Mouse (Mus musculus) CH12.LX (cell line): ENCODE measurements around the gene Popdc2.

ENCODE experiments used
- CHD1 ChIP-seq: IDR thresholded peaks from 2 replicates; pipeline ENCODE4 v1.6.1; 2012; ENCODE audit warnings: low read depth, low read length, improper control_type of control experiment, inconsistent platforms
- CTCF ChIP-seq, 2 experiments: IDR thresholded peaks in 1 of 2; conservative IDR thresholded peaks in 1 of 2; 2 replicates each; pipeline ENCODE4 v1.5.1; 2011 to 2012; ENCODE audit warnings: low read depth in 2 of 2, low read length in 2 of 2, improper control_type of control experiment in 1 of 2, inconsistent platforms in 1 of 2, mild to moderate bottlenecking in 1 of 2, moderate library complexity in 1 of 2
- E2F4 ChIP-seq: IDR thresholded peaks from 2 replicates; pipeline ENCODE4 v1.6.1; 2011; ENCODE audit warnings: low read depth, low read length, improper control_type of control experiment; ENCODE audit not compliant: insufficient replicate concordance
- MAFK ChIP-seq: IDR thresholded peaks from 2 replicates; pipeline ENCODE4 v1.6.1; 2011; ENCODE audit warnings: low read length, improper control_type of control experiment; ENCODE audit not compliant: insufficient replicate concordance
- NELFE ChIP-seq: IDR thresholded peaks from 2 replicates; pipeline ENCODE4 v1.6.1; 2011; ENCODE audit warnings: low read depth, low read length, improper control_type of control experiment
- POLR2A ChIP-seq: IDR thresholded peaks from 2 replicates; pipeline ENCODE4 v1.6.1; 2011; ENCODE audit warnings: low read depth, mild to moderate bottlenecking, improper control_type of control experiment, low read length
- RCOR1 ChIP-seq: conservative IDR thresholded peaks from 2 replicates; pipeline ENCODE4 v1.6.1; 2012; ENCODE audit warnings: low read depth, mild to moderate bottlenecking, inconsistent platforms, low read length, improper control_type of control experiment
- SMC3 ChIP-seq: IDR thresholded peaks from 2 replicates; pipeline ENCODE4 v1.6.1; 2011; ENCODE audit warnings: low read depth, low read length, improper control_type of control experiment
- TBP ChIP-seq: conservative IDR thresholded peaks from 2 replicates; pipeline ENCODE4 v1.6.1; 2011; ENCODE audit warnings: low read depth, low read length, improper control_type of control experiment
- TCF12 ChIP-seq: IDR thresholded peaks from 2 replicates; pipeline ENCODE4 v1.6.1; 2014; ENCODE audit warnings: low read depth, mild to moderate bottlenecking, inconsistent platforms, low read length, improper control_type of control experiment
- ZKSCAN1 ChIP-seq: IDR thresholded peaks from 2 replicates; pipeline ENCODE4 v1.6.1; 2012; ENCODE audit warnings: low read depth, inconsistent platforms, low read length, improper control_type of control experiment, borderline replicate concordance

- TF ChIP-seq SMC3 (peak; percentile 75), TBP (no peak), TCF12 (peak; percentile 58), MAFK (peak; percentile 94), CTCF (conservative IDR thresholded peaks at IDR 0.05 in 1 of 2, IDR thresholded peaks at IDR 0.05 in 1 of 2; ENCODE audit: low read depth in 2 of 2, low read length in 2 of 2) (peak; percentile 47 to 87; a peak in 3 of 4 replicates), E2F4 (no peak), POLR2A (no peak), NELFE (no peak), RCOR1 (peak; percentile 67; the same call in 1 of the 2 replicates), CHD1 (no peak), ZKSCAN1 (no peak)
Measured at GRCm38 (mm10) chr16:38321452-38321935, 40.5 kb upstream of the Popdc2 start.
